Mouse (Mus musculus): ENCODE measurements around the gene Gm11634.
"Not testable (repeated sequence)": the region's sequence is repeated elsewhere in the genome, so short reads cannot be mapped to it uniquely, and the experiment has no call there.

GRCm38 (mm10) chr11:101607134-101607533 is 8.1 kb upstream of the Gm11634 start:
- not testable (repeated sequence) for TF ChIP-seq CTCF (IDR thresholded peaks at IDR 0.05; ENCODE audit: low read depth); EP300 (optimal IDR thresholded peaks at IDR 0.05)

All from stomach, postnatal 0 days (tissue).